Mouse (Mus musculus) midbrain, embryonic 15.5 days (tissue): Measurements from ENCODE around the gene Cxcr5. TPM values are rescaled to one million over a fixed set of nuclear protein-coding genes. Genes with fewer than 3 reads are reported as not detected.
A peak's percentile ranks its signal among the peaks of the same experiment; 100 is the strongest.

Experiments
- ATAC-seq: fragments of 200-750 bp; cut with Nextera tagmentation; replicated peaks from 2 replicates; pipeline ENCODE4 v1.8.0; 2017; ENCODE audit warnings: moderate TSS enrichment
- H3K27ac ChIP-seq: fragments of 300-500 bp; sonication (generic); 2 replicates; pipeline ENCODE4 v1.5.1; 2015; ENCODE audit warnings: mild to moderate bottlenecking, inconsistent platforms
- H3K27me3 ChIP-seq: fragments of 300-500 bp; sonication (generic); replicated peaks from 2 replicates; pipeline ENCODE4 v1.6.1; 2015; ENCODE audit warnings: inconsistent platforms
- H3K36me3 ChIP-seq: fragments of 300-500 bp; sonication (generic); replicated peaks from 2 replicates; pipeline ENCODE4 v1.6.1; 2015; ENCODE audit warnings: inconsistent platforms
- H3K4me1 ChIP-seq: fragments of 300-500 bp; sonication (generic); 2 replicates; pipeline ENCODE4 v1.6.1; 2015; ENCODE audit warnings: inconsistent platforms
- H3K4me2 ChIP-seq: fragments of 300-500 bp; sonication (generic); 2 replicates; pipeline ENCODE4 v1.6.1; 2015; ENCODE audit warnings: inconsistent platforms, mild to moderate bottlenecking, moderate library complexity
- H3K4me3 ChIP-seq: fragments of 300-500 bp; sonication (generic); 2 replicates; pipeline ENCODE4 v1.5.1; 2015; ENCODE audit warnings: mild to moderate bottlenecking, inconsistent platforms
- H3K9ac ChIP-seq: fragments of 300-500 bp; sonication (generic); 2 replicates; pipeline ENCODE4 v1.6.1; 2015; ENCODE audit warnings: mild to moderate bottlenecking, inconsistent platforms
- H3K9me3 ChIP-seq: fragments of 300-500 bp; sonication (generic); 2 replicates; pipeline ENCODE4 v1.6.1; 2016; ENCODE audit warnings: inconsistent platforms
- WGBS: fragments of 180-500 bp; shearing (Covaris S2); methylation state at CpG from one replicate; pipeline ENCODE4 v1.1.7; 2015; ENCODE audit warnings: mixed read lengths; 5-methylcytosine and 5-hydroxymethylcytosine counted together
- polyA plus RNA-seq: library from polyadenylated mRNA; unstranded; fragments of >200 nt; fragmentation: Nextera tagmentation; extraction: Ambion mirVana; gene quantifications from 2 replicates; pipeline ENCODE4 v1.2.1, GENCODE M21; 2015

Gene Cxcr5
- polyA plus RNA-seq, 1 experiment from 2014 or later, result not detected

DNA sequence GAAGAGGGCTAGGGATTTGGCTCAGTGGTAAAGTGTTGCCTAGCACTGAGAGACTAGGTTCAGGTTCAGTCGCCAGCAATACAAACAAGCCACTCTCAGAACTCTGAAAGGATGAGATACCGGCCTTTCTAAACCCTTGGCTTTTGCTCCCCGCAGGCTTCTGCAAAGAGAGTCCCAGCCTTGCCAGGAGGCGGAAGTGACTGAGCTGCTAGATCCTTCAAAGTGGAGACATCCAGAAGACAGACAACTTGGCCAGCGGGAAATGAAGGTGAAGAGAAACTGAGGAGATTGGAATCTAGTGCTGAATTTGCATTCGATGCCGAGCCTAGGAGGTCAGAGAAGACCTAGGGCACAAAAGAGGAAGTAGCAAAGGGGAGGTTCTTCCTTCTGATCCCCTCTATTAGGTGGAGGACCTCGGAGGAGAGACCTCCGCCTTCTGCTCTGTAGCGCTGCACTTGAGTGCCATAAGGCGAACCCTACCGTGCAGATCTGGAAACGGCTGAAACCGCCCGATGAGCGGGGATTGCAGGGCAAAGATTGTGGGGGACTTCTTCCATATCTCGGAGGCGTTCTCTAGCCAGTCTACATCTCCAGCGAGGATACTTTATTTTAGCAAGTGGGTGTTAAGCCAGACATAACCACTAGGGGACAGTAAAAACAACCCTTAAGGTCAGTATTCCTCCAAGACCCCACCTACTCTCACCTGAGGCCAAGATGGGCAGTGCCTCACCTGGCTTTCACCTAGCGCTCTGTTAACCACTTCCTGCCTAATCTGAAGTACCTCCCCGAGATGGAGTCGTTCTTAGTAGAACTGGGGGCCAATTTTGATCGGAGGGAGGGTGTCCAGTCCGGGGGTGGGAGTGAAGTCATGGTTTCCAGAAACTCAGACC is 84.1 kb downstream of the Cxcr5 start:
- Histone ChIP-seq H3K4me3 (peak overlapping the region; percentile 97), H3K9ac (peak overlapping the region; percentile 98), H3K9me3 (no peaks in the 10 kb centered on the region), H3K4me2 (peak overlapping the region; percentile 97), H3K36me3 (no peaks in the 10 kb centered on the region), H3K27me3 (no peaks in the 10 kb centered on the region), H3K4me1 (peaks cover 33% of the 10 kb centered on the region), H3K27ac (peak overlapping the region; percentile 99)
- 0 out of 2 replicates have a peak, but pooled peaks have one; percentile 7 for ATAC-seq
- WGBS, result 4% methylated on average over 24 of the region's 24 CpGs

- Histone ChIP-seq H3K9ac (no peak overlapping the region), H3K36me3 (no peaks in the 10 kb centered on the region), H3K27me3 (no peaks in the 10 kb centered on the region), H3K27ac (no peak overlapping the region), H3K4me3 (no peak overlapping the region), H3K9me3 (no peaks in the 10 kb centered on the region), H3K4me1 (peaks cover 22% of the 10 kb centered on the region), H3K4me2 (no peak overlapping the region)
- ATAC-seq, result no peak
- 96% methylated on average over 3 of the region's 3 CpGs for WGBS
Measured at GRCm38 (mm10) chr9:44475936-44476335, 85.7 kb downstream of the Cxcr5 start.

GRCm38 (mm10) chr9:44474327-44474726 is 87.3 kb downstream of the Cxcr5 start:
- Histone ChIP-seq H3K4me1 (peaks cover 18% of the 10 kb centered on the region), H3K4me2 (no peak overlapping the region), H3K27ac (no peak overlapping the region), H3K9ac (no peak overlapping the region), H3K9me3 (no peaks in the 10 kb centered on the region), H3K27me3 (no peaks in the 10 kb centered on the region), H3K36me3 (no peaks in the 10 kb centered on the region), H3K4me3 (no peak overlapping the region)
- no peak for ATAC-seq
- 48% methylated on average over 1 of the region's 1 CpGs for WGBS

DNA sequence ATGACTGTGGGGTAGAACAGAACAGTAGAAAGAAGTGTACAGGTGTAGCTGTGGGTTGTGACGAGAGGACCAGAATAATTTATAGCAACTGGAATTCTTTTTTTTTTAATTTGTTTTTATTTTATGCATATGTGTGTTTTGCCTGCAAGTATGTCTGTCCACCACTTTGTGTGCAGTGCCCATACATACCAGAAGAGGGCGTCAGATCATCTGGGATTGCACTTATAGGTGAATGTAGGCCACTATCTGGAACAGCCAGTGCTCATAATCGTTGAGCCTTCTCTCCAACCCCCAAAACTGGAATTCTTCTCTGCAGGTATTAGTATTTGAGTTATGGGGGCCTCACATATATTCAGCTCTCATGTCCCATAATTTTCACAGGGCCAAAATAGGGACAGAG is 88.5 kb downstream of the Cxcr5 start:
- H3K9me3 ChIP-seq, result no peaks in the 10 kb centered on the region
- H3K4me1 ChIP-seq, result peaks cover 28% of the 10 kb centered on the region
- no peak overlapping the region for H3K4me2 ChIP-seq
- no peak overlapping the region for H3K4me3 ChIP-seq
- H3K27ac ChIP-seq, result no peak overlapping the region
- no peaks in the 10 kb centered on the region for H3K36me3 ChIP-seq
- H3K9ac ChIP-seq, result no peak overlapping the region
- ATAC-seq, result no peak
- no peaks in the 10 kb centered on the region for H3K27me3 ChIP-seq
- 52% methylated on average over 3 of the region's 3 CpGs for WGBS

DNA sequence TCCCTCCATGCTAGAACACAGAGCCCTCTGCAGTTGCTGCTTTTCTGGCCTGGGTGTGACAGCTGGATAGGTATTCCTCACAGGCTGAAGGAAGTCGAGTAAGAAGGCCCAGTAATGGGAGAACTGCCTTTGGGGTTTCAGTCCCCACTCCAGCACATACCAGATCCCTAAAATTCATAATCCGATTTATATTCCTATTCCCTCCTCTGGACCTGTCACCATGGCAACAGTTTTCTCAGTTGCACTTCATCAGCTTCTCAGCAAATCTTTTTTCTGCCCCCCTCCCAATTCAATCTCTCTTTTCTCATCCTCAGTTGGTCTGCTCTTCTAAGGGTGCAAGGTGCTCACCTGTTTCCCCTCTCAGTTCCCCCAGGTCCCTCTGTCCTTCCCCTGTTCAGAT is 92.9 kb downstream of the Cxcr5 start:
- no peaks in the 10 kb centered on the region for H3K27me3 ChIP-seq
- no peaks in the 10 kb centered on the region for H3K9me3 ChIP-seq
- H3K27ac ChIP-seq, result peak overlapping the region; percentile 69
- WGBS, result 25% methylated on average over 2 of the region's 2 CpGs
- ATAC-seq, result peak; percentile 58
- no peaks in the 10 kb centered on the region for H3K36me3 ChIP-seq
- peaks cover 21% of the 10 kb centered on the region for H3K4me1 ChIP-seq
- H3K4me3 ChIP-seq, result no peak overlapping the region
- H3K9ac ChIP-seq, result no peak overlapping the region
- peak overlapping the region; percentile 18 for H3K4me2 ChIP-seq

- Histone ChIP-seq H3K4me2 (no peak overlapping the region), H3K27ac (peak overlapping the region; percentile 69), H3K36me3 (no peaks in the 10 kb centered on the region), H3K27me3 (no peaks in the 10 kb centered on the region), H3K9me3 (no peaks in the 10 kb centered on the region), H3K4me1 (peaks cover 21% of the 10 kb centered on the region), H3K4me3 (no peak overlapping the region), H3K9ac (no peak overlapping the region)
- ATAC-seq, result no peak
- WGBS, result 55% methylated on average over 7 of the region's 7 CpGs
Measured at GRCm38 (mm10) chr9:44468224-44468623, 93.5 kb downstream of the Cxcr5 start.

DNA sequence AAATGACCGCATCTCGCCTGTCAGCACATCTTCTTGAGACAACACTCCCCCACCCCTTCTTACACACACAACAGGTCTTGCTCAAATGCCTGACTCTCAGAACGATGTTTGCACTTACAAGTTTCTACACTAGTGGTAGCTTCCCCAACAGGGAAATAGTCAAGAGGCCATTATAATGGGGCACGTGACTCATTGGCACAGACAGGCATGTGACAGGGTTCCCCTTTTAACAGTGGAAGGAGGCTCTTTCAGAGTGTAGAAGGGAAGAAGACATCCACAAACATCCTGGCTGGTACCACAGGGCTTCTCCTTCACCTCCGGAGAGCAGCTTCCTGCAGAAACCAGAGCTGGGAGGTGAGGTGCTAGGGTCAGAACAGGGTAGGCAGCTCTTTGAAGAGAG is 99.7 kb downstream of the Cxcr5 start:
- H3K4me3 ChIP-seq, result no peak overlapping the region
- no peaks in the 10 kb centered on the region for H3K27me3 ChIP-seq
- ATAC-seq, result no peak
- H3K4me2 ChIP-seq, result no peak overlapping the region
- H3K9me3 ChIP-seq, result no peaks in the 10 kb centered on the region
- H3K36me3 ChIP-seq, result no peaks in the 10 kb centered on the region
- no peak overlapping the region for H3K27ac ChIP-seq
- H3K4me1 ChIP-seq, result peaks cover 13% of the 10 kb centered on the region
- 84% methylated on average over 5 of the region's 5 CpGs for WGBS
- H3K9ac ChIP-seq, result no peak overlapping the region

Other genes with a start within 250 kb of the Cxcr5 start
- 27.3 and 30.6 TPM in 2 replicates for gene C2cd2l, start 241.6 kb downstream of the Cxcr5 start, polyA plus RNA-seq
- 36.5 and 36.9 TPM in 2 replicates for gene Dpagt1, start 235.9 kb downstream of the Cxcr5 start, polyA plus RNA-seq
- gene H2afx, start 227.2 kb downstream of the Cxcr5 start, polyA plus RNA-seq, result 121 and 132 TPM in 2 replicates
- gene Hmbs, start 217.6 kb downstream of the Cxcr5 start, polyA plus RNA-seq, result 63.1 and 65.6 TPM in 2 replicates
- gene Vps11, start 200.2 kb downstream of the Cxcr5 start, polyA plus RNA-seq, result 43.3 and 45.7 TPM in 2 replicates
- gene Hyou1, start 182.4 kb downstream of the Cxcr5 start, polyA plus RNA-seq, result 28.1 and 29.7 TPM in 2 replicates
- gene Slc37a4, start 165.0 kb downstream of the Cxcr5 start, polyA plus RNA-seq, result 44.6 and 44.9 TPM in 2 replicates
- 965 and 984 TPM in 2 replicates for gene Rps25, start 154.7 kb downstream of the Cxcr5 start, polyA plus RNA-seq
- gene Trappc4, start 154.3 kb downstream of the Cxcr5 start, polyA plus RNA-seq, result 317 and 321 TPM in 2 replicates
- gene Ccdc84, start 143.3 kb downstream of the Cxcr5 start, polyA plus RNA-seq, result 37.6 and 39.9 TPM in 2 replicates
- not detected in 2 replicates for gene Foxr1, start 120.7 kb downstream of the Cxcr5 start, polyA plus RNA-seq
- not detected in 2 replicates for gene Upk2, start 106.9 kb downstream of the Cxcr5 start, polyA plus RNA-seq
- gene Bcl9l, start 79.1 kb downstream of the Cxcr5 start, polyA plus RNA-seq, result 12.5 and 13.0 TPM in 2 replicates
- 20.7 and 22.6 TPM in 2 replicates for gene Ddx6, start 43.0 kb upstream of the Cxcr5 start, polyA plus RNA-seq
- not detected in 2 replicates for gene Treh, start 111.4 kb upstream of the Cxcr5 start, polyA plus RNA-seq
- 56.5 and 58.9 TPM in 2 replicates for gene Phldb1, start 173.3 kb upstream of the Cxcr5 start, polyA plus RNA-seq
- gene Arcn1, start 206.0 kb upstream of the Cxcr5 start, polyA plus RNA-seq, result 134 and 136 TPM in 2 replicates
- 168 and 169 TPM in 2 replicates for gene Ift46, start 206.0 kb upstream of the Cxcr5 start, polyA plus RNA-seq
- 16.1 and 18.3 TPM in 2 replicates for gene Tmem25, start 237.4 kb upstream of the Cxcr5 start, polyA plus RNA-seq
- 0.41 TPM in 1 of 2 replicates, not detected in the other for gene Ttc36, start 241.2 kb upstream of the Cxcr5 start, polyA plus RNA-seq